8 mouse cellular contexts compared by ENCODE assay signal in genomic region chr12:69723376-69723775, GRCm38 (mm10). TPM values are rescaled to one million over a fixed set of nuclear protein-coding genes. Genes with fewer than 3 reads are reported as not detected.
DNase-seq lines count a peak whose midpoint lies in the region; ATAC-seq and TF ChIP-seq lines count a peak whose summit lies in the region.

No protein-coding gene starts in this region.

- H3K4me3 ChIP-seq in kidney, adult 2 months (ENCODE audit: insufficient read depth, low read depth, low read length) = peak overlapping the region; percentile 82
- H3K4me3 ChIP-seq in embryonic facial prominence, embryonic 12.5 days = peak overlapping the region; percentile 60
- H3K4me3 ChIP-seq in intestine, postnatal 0 days (ENCODE audit: low read depth, low read length) = 0 out of 2 replicates have a peak overlapping the region, but pooled peaks have one; percentile 70
- H3K4me3 ChIP-seq in midbrain, postnatal 0 days (ENCODE audit: low read depth, low read length) = no peak overlapping the region

- H3K36me3 ChIP-seq in kidney, adult 2 months (ENCODE audit: control insufficient read depth, insufficient read depth, low read length) = no peaks in the 10 kb centered on the region
- H3K36me3 ChIP-seq in embryonic facial prominence, embryonic 12.5 days = peaks cover 21% of the 10 kb centered on the region
- H3K36me3 ChIP-seq in intestine, postnatal 0 days (ENCODE audit: control insufficient read depth, insufficient read depth) = peaks cover 15% of the 10 kb centered on the region
- no peaks in the 10 kb centered on the region; the same call in 1 of the 2 replicates for H3K36me3 ChIP-seq in midbrain, postnatal 0 days (ENCODE audit: insufficient read depth, low read length)

- no peak for TF ChIP-seq POLR2A in kidney, adult 2 months (IDR thresholded peaks at IDR 0.05; ENCODE audit: low read depth, low read length)

- peak overlapping the region; percentile 88 for H3K4me2 ChIP-seq in embryonic facial prominence, embryonic 12.5 days (replicated peaks)
- peak overlapping the region; percentile 93 for H3K4me2 ChIP-seq in intestine, postnatal 0 days (replicated peaks; ENCODE audit: low read depth)
- peak overlapping the region; percentile 86 for H3K4me2 ChIP-seq in midbrain, postnatal 0 days (ENCODE audit: low read depth, low read length, poor library complexity, severe bottlenecking)

- no peak for ATAC-seq in embryonic facial prominence, embryonic 12.5 days (ENCODE audit: insufficient number of reproducible peaks, insufficient read depth, low FRiP score, low TSS enrichment)
- no peak for ATAC-seq in intestine, postnatal 0 days
- no peak for ATAC-seq in midbrain, postnatal 0 days (ENCODE audit: low FRiP score)

- TF ChIP-seq CTCF in kidney, adult 2 months (conservative IDR thresholded peaks at IDR 0.05; ENCODE audit: insufficient read depth, insufficient read length, low read depth, low read length) = no peak
- no peak for TF ChIP-seq CTCF in intestine, postnatal 0 days (IDR thresholded peaks at IDR 0.05; ENCODE audit: low read depth)
- TF ChIP-seq CTCF in midbrain, postnatal 0 days (IDR thresholded peaks at IDR 0.05) = no peak

- no peaks in the 10 kb centered on the region for H3K27me3 ChIP-seq in kidney, adult 2 months (replicated peaks; ENCODE audit: control insufficient read depth, insufficient read depth, low read length)
- H3K27me3 ChIP-seq in embryonic facial prominence, embryonic 12.5 days = no peaks in the 10 kb centered on the region
- H3K27me3 ChIP-seq in intestine, postnatal 0 days (replicated peaks; ENCODE audit: control insufficient read depth, insufficient read depth, low read length) = no peaks in the 10 kb centered on the region
- H3K27me3 ChIP-seq in midbrain, postnatal 0 days (ENCODE audit: insufficient read depth, low read length) = no peaks in the 10 kb centered on the region

- H3K4me1 ChIP-seq in kidney, adult 2 months (ENCODE audit: control insufficient read depth, insufficient read depth, low read length) = peaks cover 6% of the 10 kb centered on the region; the same call in 1 of the 2 replicates
- H3K4me1 ChIP-seq in embryonic facial prominence, embryonic 12.5 days = peaks cover 15% of the 10 kb centered on the region; the same call in 1 of the 2 replicates
- H3K4me1 ChIP-seq in intestine, postnatal 0 days (replicated peaks; ENCODE audit: control insufficient read depth, insufficient read depth, low read length) = peaks cover 4% of the 10 kb centered on the region
- H3K4me1 ChIP-seq in midbrain, postnatal 0 days (ENCODE audit: insufficient read depth, low read length) = peaks cover 6% of the 10 kb centered on the region; the same call in 1 of the 2 replicates

- H3K9ac ChIP-seq in embryonic facial prominence, embryonic 12.5 days = no peak overlapping the region
- H3K9ac ChIP-seq in intestine, postnatal 0 days (ENCODE audit: low read depth, low read length) = no peak overlapping the region
- no peak overlapping the region for H3K9ac ChIP-seq in midbrain, postnatal 0 days (replicated peaks; ENCODE audit: low read length, poor library complexity, severe bottlenecking)

- peaks cover 11% of the 10 kb centered on the region for H3K9me3 ChIP-seq in embryonic facial prominence, embryonic 12.5 days
- no peaks in the 10 kb centered on the region for H3K9me3 ChIP-seq in intestine, postnatal 0 days (ENCODE audit: control insufficient read depth)
- H3K9me3 ChIP-seq in midbrain, postnatal 0 days (ENCODE audit: low read length) = no peaks in the 10 kb centered on the region

- 38% methylated on average over 2 of the region's 2 CpGs for WGBS in kidney, adult 2 months
- WGBS in embryonic facial prominence, embryonic 12.5 days = 70% methylated on average over 2 of the region's 2 CpGs
- WGBS in intestine, postnatal 0 days = 44% methylated on average over 2 of the region's 2 CpGs
- 54% methylated on average over 2 of the region's 2 CpGs for WGBS in midbrain, postnatal 0 days

- H3K27ac ChIP-seq in kidney, adult 2 months (ENCODE audit: insufficient read depth, low read depth, low read length) = no peak overlapping the region
- H3K27ac ChIP-seq in embryonic facial prominence, embryonic 12.5 days = no peak overlapping the region
- no peak overlapping the region for H3K27ac ChIP-seq in intestine, postnatal 0 days (ENCODE audit: low read depth, low read length)
- H3K27ac ChIP-seq in midbrain, postnatal 0 days (ENCODE audit: low read depth, low read length) = no peak overlapping the region

- peak; percentile 24 for DNase-seq in kidney, adult 2 months
- DNase-seq in kidney, adult 18-20 months = no peak
- no peak for DNase-seq in midbrain, postnatal 0 days (ENCODE audit: low spot score)
- DNase-seq in spleen, postnatal 14 days (ENCODE audit: low spot score in 2 of 2) = no peak
- no peak for DNase-seq in layer of hippocampus, adult 11-12 months (ENCODE audit: low spot score)
- no peak for DNase-seq in adrenal gland, postnatal 25 days

RNA-seq across cellular contexts. Expression of gene L2hgdh, which starts 1.3 kb away (rescaled TPM):
- polyA plus RNA-seq in kidney, adult 2 months (2012; rRNA removed) = 27.2 and 35.5 TPM in 2 replicates
- polyA plus RNA-seq in embryonic facial prominence, embryonic 12.5 days (2016; fragmentation: Nextera tagmentation; extraction: Ambion mirVana) = 19.7 and 21.2 TPM in 2 replicates
- polyA plus RNA-seq in intestine, postnatal 0 days (2015; fragmentation: Nextera tagmentation; extraction: Ambion mirVana) = 13.8 and 14.3 TPM in 2 replicates
- total RNA-seq in midbrain, postnatal 0 days (2014; rRNA removed) = 11.0 and 14.8 TPM in 2 replicates
- polyA plus RNA-seq in midbrain, postnatal 0 days (2015; fragmentation: Nextera tagmentation; extraction: Ambion mirVana) = 9.7 and 9.8 TPM in 2 replicates
- 17.0 and 24.9 TPM in 2 replicates for total RNA-seq in adrenal gland, postnatal 25 days (2021)

RNA-seq across cellular contexts. Expression of gene Atp5s, which starts 1.4 kb away (rescaled TPM):
- 18.6 and 20.2 TPM in 2 replicates for polyA plus RNA-seq in kidney, adult 2 months (2012; rRNA removed)
- polyA plus RNA-seq in embryonic facial prominence, embryonic 12.5 days (2016; fragmentation: Nextera tagmentation; extraction: Ambion mirVana) = 24.3 and 28.4 TPM in 2 replicates
- polyA plus RNA-seq in intestine, postnatal 0 days (2015; fragmentation: Nextera tagmentation; extraction: Ambion mirVana) = 26.1 and 31.6 TPM in 2 replicates
- total RNA-seq in midbrain, postnatal 0 days (2014; rRNA removed) = 19.8 and 41.7 TPM in 2 replicates
- 39.1 and 44.4 TPM in 2 replicates for polyA plus RNA-seq in midbrain, postnatal 0 days (2015; fragmentation: Nextera tagmentation; extraction: Ambion mirVana)
- total RNA-seq in adrenal gland, postnatal 25 days (2021) = 14.4 and 15.6 TPM in 2 replicates

RNA-seq across cellular contexts. Expression of gene Sos2, which starts 41.7 kb away (rescaled TPM):
- 28.5 and 28.8 TPM in 2 replicates for polyA plus RNA-seq in kidney, adult 2 months (2012; rRNA removed)
- 11.0 and 13.9 TPM in 2 replicates for polyA plus RNA-seq in embryonic facial prominence, embryonic 12.5 days (2016; fragmentation: Nextera tagmentation; extraction: Ambion mirVana)
- polyA plus RNA-seq in intestine, postnatal 0 days (2015; fragmentation: Nextera tagmentation; extraction: Ambion mirVana) = 9.4 and 10.1 TPM in 2 replicates
- 32.3 and 33.6 TPM in 2 replicates for total RNA-seq in midbrain, postnatal 0 days (2014; rRNA removed)
- polyA plus RNA-seq in midbrain, postnatal 0 days (2015; fragmentation: Nextera tagmentation; extraction: Ambion mirVana) = 6.3 and 7.7 TPM in 2 replicates
- total RNA-seq in adrenal gland, postnatal 25 days (2021) = 51.2 and 51.4 TPM in 2 replicates
